Mouse (Mus musculus): ENCODE measurements around the gene Dop1b. TPM values are rescaled to one million over a fixed set of nuclear protein-coding genes. Genes with fewer than 3 reads are reported as not detected.

The Dop1b gene
- polyA plus RNA-seq, 1 experiment = 18.9 TPM

- Histone ChIP-seq H3K27ac (replicated peaks; ENCODE audit: low read depth, low read length) (no peak overlapping the region), H3K4me3 (ENCODE audit: insufficient read depth, low read depth, low read length) (no peak overlapping the region), H3K4me1 (ENCODE audit: control insufficient read depth, insufficient read depth, insufficient read length, low read length) (no peaks in the 10 kb centered on the region)
These were observed 78.5 kb downstream of the Dop1b start for GRCm38 (mm10) chr16:93789971-93790755.

GRCm38 (mm10) chr16:93792981-93793630 is 81.4 kb downstream of the Dop1b start:
- Histone ChIP-seq H3K4me1 (ENCODE audit: control insufficient read depth, insufficient read depth, insufficient read length, low read length) (no peaks in the 10 kb centered on the region), H3K4me3 (ENCODE audit: insufficient read depth, low read depth, low read length) (no peak overlapping the region), H3K27ac (replicated peaks; ENCODE audit: low read depth, low read length) (no peak overlapping the region)

- H3K27ac ChIP-seq (replicated peaks; ENCODE audit: low read depth, low read length) = no peak overlapping the region
- H3K4me1 ChIP-seq (ENCODE audit: control insufficient read depth, insufficient read depth, insufficient read length, low read length) = no peaks in the 10 kb centered on the region
- H3K4me3 ChIP-seq (ENCODE audit: insufficient read depth, low read depth, low read length) = no peak overlapping the region
These were observed 83.1 kb downstream of the Dop1b start for GRCm38 (mm10) chr16:93794845-93795244.

GRCm38 (mm10) chr16:93795391-93795790 is 83.7 kb downstream of the Dop1b start:
- Histone ChIP-seq H3K4me1 (ENCODE audit: control insufficient read depth, insufficient read depth, insufficient read length, low read length) (no peaks in the 10 kb centered on the region), H3K27ac (replicated peaks; ENCODE audit: low read depth, low read length) (no peak overlapping the region), H3K4me3 (ENCODE audit: insufficient read depth, low read depth, low read length) (no peak overlapping the region)

GRCm38 (mm10) chr16:93797021-93797840 is 85.5 kb downstream of the Dop1b start:
- H3K4me1 ChIP-seq (ENCODE audit: control insufficient read depth, insufficient read depth, insufficient read length, low read length) = no peaks in the 10 kb centered on the region
- no peak overlapping the region for H3K4me3 ChIP-seq (ENCODE audit: insufficient read depth, low read depth, low read length)
- no peak overlapping the region for H3K27ac ChIP-seq (replicated peaks; ENCODE audit: low read depth, low read length)

- H3K4me1 ChIP-seq (ENCODE audit: control insufficient read depth, insufficient read depth, insufficient read length, low read length) = no peaks in the 10 kb centered on the region
- H3K27ac ChIP-seq (replicated peaks; ENCODE audit: low read depth, low read length) = no peak overlapping the region
- no peak overlapping the region for H3K4me3 ChIP-seq (ENCODE audit: insufficient read depth, low read depth, low read length)
These were observed 86.3 kb downstream of the Dop1b start for GRCm38 (mm10) chr16:93797841-93798492.

GRCm38 (mm10) chr16:93798623-93799022 is 86.9 kb downstream of the Dop1b start:
- Histone ChIP-seq H3K27ac (replicated peaks; ENCODE audit: low read depth, low read length) (no peak overlapping the region), H3K4me3 (ENCODE audit: insufficient read depth, low read depth, low read length) (no peak overlapping the region), H3K4me1 (ENCODE audit: control insufficient read depth, insufficient read depth, insufficient read length, low read length) (no peaks in the 10 kb centered on the region)

- Histone ChIP-seq H3K4me3 (ENCODE audit: insufficient read depth, low read depth, low read length) (no peak overlapping the region), H3K4me1 (ENCODE audit: control insufficient read depth, insufficient read depth, insufficient read length, low read length) (no peaks in the 10 kb centered on the region), H3K27ac (replicated peaks; ENCODE audit: low read depth, low read length) (no peak overlapping the region)
These were observed 87.4 kb downstream of the Dop1b start for GRCm38 (mm10) chr16:93799071-93799470.

- Histone ChIP-seq H3K4me1 (ENCODE audit: control insufficient read depth, insufficient read depth, insufficient read length, low read length) (no peaks in the 10 kb centered on the region), H3K27ac (replicated peaks; ENCODE audit: low read depth, low read length) (no peak overlapping the region), H3K4me3 (ENCODE audit: insufficient read depth, low read depth, low read length) (no peak overlapping the region)
These were observed 88.2 kb downstream of the Dop1b start for GRCm38 (mm10) chr16:93799936-93800335.

GRCm38 (mm10) chr16:93807167-93807566 is 95.5 kb downstream of the Dop1b start:
- H3K4me3 ChIP-seq (ENCODE audit: insufficient read depth, low read depth, low read length) = no peak overlapping the region
- H3K4me1 ChIP-seq (ENCODE audit: control insufficient read depth, insufficient read depth, insufficient read length, low read length) = peaks cover 3% of the 10 kb centered on the region; the same call in 1 of the 2 replicates
- H3K27ac ChIP-seq (replicated peaks; ENCODE audit: low read depth, low read length) = no peak overlapping the region

GRCm38 (mm10) chr16:93807961-93808554 is 96.4 kb downstream of the Dop1b start:
- H3K27ac ChIP-seq (replicated peaks; ENCODE audit: low read depth, low read length) = no peak overlapping the region
- peaks cover 3% of the 10 kb centered on the region; the same call in 1 of the 2 replicates for H3K4me1 ChIP-seq (ENCODE audit: control insufficient read depth, insufficient read depth, insufficient read length, low read length)
- H3K4me3 ChIP-seq (ENCODE audit: insufficient read depth, low read depth, low read length) = no peak overlapping the region

- Histone ChIP-seq H3K4me1 (ENCODE audit: control insufficient read depth, insufficient read depth, insufficient read length, low read length) (peaks cover 4% of the 10 kb centered on the region; the same call in 1 of the 2 replicates), H3K27ac (replicated peaks; ENCODE audit: low read depth, low read length) (peak overlapping the region; percentile 88), H3K4me3 (ENCODE audit: insufficient read depth, low read depth, low read length) (peak overlapping the region; percentile 44)
These were observed 104.4 kb downstream of the Dop1b start for GRCm38 (mm10) chr16:93815856-93816736.

- Histone ChIP-seq H3K4me1 (ENCODE audit: control insufficient read depth, insufficient read depth, insufficient read length, low read length) (peaks cover 4% of the 10 kb centered on the region; the same call in 1 of the 2 replicates), H3K27ac (replicated peaks; ENCODE audit: low read depth, low read length) (peak overlapping the region; percentile 88), H3K4me3 (ENCODE audit: insufficient read depth, low read depth, low read length) (peak overlapping the region; percentile 44)
These were observed 105.2 kb downstream of the Dop1b start for GRCm38 (mm10) chr16:93816861-93817260.

- Histone ChIP-seq H3K27ac (replicated peaks; ENCODE audit: low read depth, low read length) (peak overlapping the region; percentile 88; the same call in 1 of the 2 replicates), H3K4me1 (ENCODE audit: control insufficient read depth, insufficient read depth, insufficient read length, low read length) (peaks cover 4% of the 10 kb centered on the region; the same call in 1 of the 2 replicates), H3K4me3 (ENCODE audit: insufficient read depth, low read depth, low read length) (no peak overlapping the region)
These were observed 105.7 kb downstream of the Dop1b start for GRCm38 (mm10) chr16:93817371-93817770.

Data from brown adipose tissue, adult 24 weeks (tissue).